Mouse (Mus musculus): Measurements from ENCODE around the gene Ttyh1. TPM values are rescaled to one million over a fixed set of nuclear protein-coding genes. Genes with fewer than 3 reads are reported as not detected.

The Ttyh1 gene
- total and polyA plus RNA-seq, 3 experiments: 0.15 to 0.26 TPM; not detected in 1

- H3K79me2 ChIP-seq (ENCODE audit: control insufficient read depth, insufficient read depth, low read length, poor library complexity): no peaks in the 10 kb centered on the region
- no peaks in the 10 kb centered on the region for H3K36me3 ChIP-seq (ENCODE audit: control insufficient read depth in 1 of 2, insufficient read depth in 2 of 2, low read length in 2 of 2)
- H3K27me3 ChIP-seq (ENCODE audit: control insufficient read depth in 1 of 2, insufficient read depth in 2 of 2, low read length in 2 of 2): peaks cover 0 to 1% of the 10 kb centered on the region in 2 experiments; a peak in 1 of 4 replicates
- H3K4me3 ChIP-seq (ENCODE audit: control insufficient read depth in 1 of 2, insufficient read depth in 1 of 2, low read depth in 2 of 2, low read length in 2 of 2): no peak overlapping the region
- H3K27ac ChIP-seq (ENCODE audit: control insufficient read depth, low read depth, low read length): no peak overlapping the region
- TF ChIP-seq NELFE (IDR thresholded peaks at IDR 0.05; ENCODE audit: low read depth, low read length): no peak
- no peak for TF ChIP-seq NRF1 (IDR thresholded peaks at IDR 0.05; ENCODE audit: insufficient read depth, low read depth, low read length, poor library complexity, severe bottlenecking)
- TF ChIP-seq MAZ (IDR thresholded peaks at IDR 0.05; ENCODE audit: low read depth, low read length): no peak
- no peak for TF ChIP-seq MAFK (IDR thresholded peaks at IDR 0.05; ENCODE audit: borderline replicate concordance, low read depth, low read length)
- no peak for TF ChIP-seq KAT2A (conservative IDR thresholded peaks at IDR 0.05; ENCODE audit: low read depth, low read length)
- no peak for TF ChIP-seq TCF12 (IDR thresholded peaks at IDR 0.05; ENCODE audit: low read depth, low read length)
- no peak for TF ChIP-seq ZKSCAN1 (IDR thresholded peaks at IDR 0.05; ENCODE audit: low read depth, low read length)
- no peak for TF ChIP-seq MYC (IDR thresholded peaks at IDR 0.05; ENCODE audit: low read depth, low read length)
- no peak for TF ChIP-seq ZC3H11A (IDR thresholded peaks at IDR 0.05; ENCODE audit: low read depth, low read length)
- no peak for TF ChIP-seq GABPA (IDR thresholded peaks at IDR 0.05; ENCODE audit: low read depth, low read length)
- TF ChIP-seq CHD2 (IDR thresholded peaks at IDR 0.05; ENCODE audit: low read length): no peak
- TF ChIP-seq EP300 (IDR thresholded peaks at IDR 0.05; ENCODE audit: low read depth in 1 of 2, low read length in 2 of 2): no peak
- no peaks in the 10 kb centered on the region for H3K9me3 ChIP-seq (replicated peaks; ENCODE audit: insufficient read depth, low read length)
- no peak for DNase-seq (ENCODE audit: low read depth, low spot score)
- peaks cover 0 to 6% of the 10 kb centered on the region in 2 experiments; a peak in 1 of 4 replicates for H3K4me1 ChIP-seq (ENCODE audit: control insufficient read depth in 1 of 2, insufficient read depth in 2 of 2, low read length in 2 of 2)
- H3K9ac ChIP-seq (ENCODE audit: control insufficient read depth, low read depth, low read length, poor library complexity, severe bottlenecking): no peak overlapping the region
Measured at GRCm38 (mm10) chr7:4125306-4125705, 6.1 kb downstream of the Ttyh1 start.

- no peaks in the 10 kb centered on the region for H3K79me2 ChIP-seq (ENCODE audit: control insufficient read depth, insufficient read depth, low read length, poor library complexity)
- no peaks in the 10 kb centered on the region for H3K27me3 ChIP-seq (ENCODE audit: control insufficient read depth in 1 of 2, insufficient read depth in 2 of 2, low read length in 2 of 2)
- peaks cover 0 to 2% of the 10 kb centered on the region in 2 experiments; a peak in 1 of 4 replicates for H3K36me3 ChIP-seq (ENCODE audit: control insufficient read depth in 1 of 2, insufficient read depth in 2 of 2, low read length in 2 of 2)
- H3K9me3 ChIP-seq (replicated peaks; ENCODE audit: insufficient read depth, low read length): no peaks in the 10 kb centered on the region
- peaks cover 0 to 9% of the 10 kb centered on the region in 2 experiments; a peak in 1 of 4 replicates for H3K4me1 ChIP-seq (ENCODE audit: control insufficient read depth in 1 of 2, insufficient read depth in 2 of 2, low read length in 2 of 2)
- TF ChIP-seq ZC3H11A (IDR thresholded peaks at IDR 0.05; ENCODE audit: low read depth, low read length) (no peak), ZNF384 (IDR thresholded peaks at IDR 0.05; ENCODE audit: low read depth, low read length) (no peak), UBTF (IDR thresholded peaks at IDR 0.05; ENCODE audit: borderline replicate concordance, insufficient read depth, low read depth, low read length) (no peak), MYB (IDR thresholded peaks at IDR 0.05; ENCODE audit: low read depth, low read length) (no peak), RCOR1 (IDR thresholded peaks at IDR 0.05; ENCODE audit: low read depth, low read length) (no peak)
- H3K9ac ChIP-seq (ENCODE audit: control insufficient read depth, low read depth, low read length, poor library complexity, severe bottlenecking): no peak overlapping the region
- H3K27ac ChIP-seq (ENCODE audit: control insufficient read depth, low read depth, low read length): no peak overlapping the region
- H3K4me3 ChIP-seq (ENCODE audit: control insufficient read depth in 1 of 2, insufficient read depth in 1 of 2, low read depth in 2 of 2, low read length in 2 of 2): no peak overlapping the region
- no peak for DNase-seq (ENCODE audit: low read depth, low spot score)
Measured at GRCm38 (mm10) chr7:4126992-4127785, 8.0 kb downstream of the Ttyh1 start.

Measured in MEL (cell line).